Mouse (Mus musculus) forebrain, embryonic 15.5 days (tissue): Measurements from ENCODE around the gene Pklr. TPM values are rescaled to one million over a fixed set of nuclear protein-coding genes. Genes with fewer than 3 reads are reported as not detected.

ENCODE experiments used
- ATAC-seq: fragments of 200-750 bp; cut with Nextera tagmentation; replicated peaks from 2 replicates; pipeline ENCODE4 v1.8.0; 2017; ENCODE audit warnings: mild to moderate bottlenecking, moderate TSS enrichment, moderate library complexity
- H3K27ac ChIP-seq: fragments of 300-500 bp; sonication (generic); replicated peaks from 2 replicates; pipeline ENCODE4 v1.5.1; 2015; ENCODE audit warnings: mild to moderate bottlenecking, inconsistent platforms
- H3K27me3 ChIP-seq: fragments of 300-500 bp; sonication (generic); 2 replicates; pipeline ENCODE4 v1.6.1; 2015; ENCODE audit warnings: inconsistent platforms
- H3K36me3 ChIP-seq: fragments of 300-500 bp; sonication (generic); 2 replicates; pipeline ENCODE4 v1.6.1; 2015; ENCODE audit warnings: mild to moderate bottlenecking, inconsistent platforms
- H3K4me1 ChIP-seq: fragments of 300-500 bp; sonication (generic); 2 replicates; pipeline ENCODE4 v1.6.1; 2015; ENCODE audit warnings: inconsistent platforms
- H3K4me2 ChIP-seq: fragments of 300-500 bp; sonication (generic); replicated peaks from 2 replicates; pipeline ENCODE4 v1.6.1; 2015; ENCODE audit warnings: mild to moderate bottlenecking, inconsistent platforms
- H3K4me3 ChIP-seq: fragments of 300-500 bp; sonication (generic); 2 replicates; pipeline ENCODE4 v1.5.1; 2015; ENCODE audit warnings: mild to moderate bottlenecking, inconsistent platforms
- H3K9ac ChIP-seq: fragments of 300-500 bp; sonication (generic); replicated peaks from 2 replicates; pipeline ENCODE4 v1.6.1; 2015; ENCODE audit warnings: mild to moderate bottlenecking, inconsistent platforms
- H3K9me3 ChIP-seq: fragments of 300-500 bp; sonication (generic); 2 replicates; pipeline ENCODE4 v1.6.1; 2016; ENCODE audit warnings: inconsistent platforms
- WGBS: fragments of 180-500 bp; shearing (Covaris S2); methylation state at CpG from one replicate; pipeline ENCODE4 v1.1.7; 2015; ENCODE audit warnings: mixed read lengths; 5-methylcytosine and 5-hydroxymethylcytosine counted together
- polyA plus RNA-seq: library from polyadenylated mRNA; unstranded; fragments of >200 nt; fragmentation: Nextera tagmentation; extraction: Ambion mirVana; gene quantifications from 2 replicates; pipeline ENCODE4 v1.2.1, GENCODE M21; 2015

The Pklr gene
- polyA plus RNA-seq, 1 experiment from 2014 or later, result 0.10 TPM

DNA sequence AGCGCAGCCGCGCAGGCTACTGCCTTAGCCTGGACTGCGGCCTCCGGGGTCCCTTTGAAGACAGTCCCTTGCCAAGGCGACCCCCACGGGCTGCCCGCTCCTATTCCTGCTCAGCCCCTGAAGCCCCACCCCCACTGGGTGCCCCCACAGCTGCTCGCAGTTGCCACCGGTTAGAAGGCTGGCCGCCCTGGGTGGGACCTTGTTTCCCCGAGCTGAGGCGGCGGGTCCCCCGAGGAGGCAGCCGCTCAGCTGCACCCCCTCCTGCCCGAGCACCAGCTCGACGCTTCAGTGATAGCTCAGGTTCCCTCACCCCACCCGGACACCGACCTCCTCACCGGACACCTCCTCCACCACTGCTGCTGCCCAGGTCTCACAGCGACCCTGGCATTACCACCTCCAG lies 51.3 kb downstream of the Pklr start:
- WGBS, result 31% methylated on average over 23 of the region's 23 CpGs
- Histone ChIP-seq H3K9ac (no peak overlapping the region), H3K27ac (no peak overlapping the region), H3K9me3 (no peaks in the 10 kb centered on the region), H3K4me3 (no peak overlapping the region), H3K36me3 (peaks cover 4% of the 10 kb centered on the region; the same call in 1 of the 2 replicates), H3K4me1 (peaks cover 21% of the 10 kb centered on the region), H3K27me3 (no peaks in the 10 kb centered on the region; the same call in 1 of the 2 replicates), H3K4me2 (no peak overlapping the region)
- no peak for ATAC-seq

DNA sequence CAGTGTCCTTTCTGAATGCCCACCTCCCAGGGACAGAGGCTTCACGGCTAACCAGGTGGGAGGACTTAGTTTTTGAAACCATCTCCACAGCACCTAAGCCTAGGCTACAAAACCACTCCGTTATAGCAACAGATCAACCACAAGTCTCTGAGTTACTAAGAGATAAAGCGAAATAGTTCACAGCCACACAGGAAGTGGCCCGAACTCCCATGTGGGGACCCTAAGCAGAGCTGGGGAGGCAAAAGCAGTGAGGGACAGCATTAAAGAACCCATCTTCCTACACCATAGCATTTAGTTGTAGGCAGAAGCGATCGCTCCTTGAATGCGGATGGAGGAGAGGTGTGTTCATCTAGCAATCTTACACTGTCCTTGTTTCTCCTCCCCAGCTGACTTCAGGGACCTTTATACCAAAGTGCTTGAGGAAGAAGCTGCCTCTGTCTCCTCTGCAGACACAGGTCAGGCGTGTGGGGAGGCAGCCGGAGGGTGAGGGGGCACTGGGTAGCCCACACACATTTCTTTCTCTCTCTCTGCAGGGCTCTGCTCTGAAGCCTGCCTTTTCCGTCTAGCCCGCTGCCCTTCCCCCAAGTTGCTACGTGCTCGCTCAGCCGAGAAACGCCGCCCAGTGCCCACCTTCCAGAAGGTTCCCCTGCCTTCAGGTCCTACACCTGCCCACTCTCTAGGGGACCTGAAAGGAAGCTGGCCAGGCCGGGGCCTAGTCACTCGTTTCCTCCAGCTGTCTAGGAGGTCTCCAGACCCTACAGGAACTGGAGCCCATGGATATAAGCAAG lies 51.9 kb downstream of the Pklr start:
- Histone ChIP-seq H3K4me1 (peaks cover 18% of the 10 kb centered on the region), H3K4me2 (no peak overlapping the region), H3K36me3 (peaks cover 2% of the 10 kb centered on the region; the same call in 1 of the 2 replicates), H3K4me3 (no peak overlapping the region), H3K27ac (no peak overlapping the region), H3K9ac (no peak overlapping the region), H3K27me3 (no peaks in the 10 kb centered on the region; the same call in 1 of the 2 replicates), H3K9me3 (no peaks in the 10 kb centered on the region)
- ATAC-seq, result no peak
- WGBS, result 51% methylated on average over 18 of the region's 18 CpGs

DNA sequence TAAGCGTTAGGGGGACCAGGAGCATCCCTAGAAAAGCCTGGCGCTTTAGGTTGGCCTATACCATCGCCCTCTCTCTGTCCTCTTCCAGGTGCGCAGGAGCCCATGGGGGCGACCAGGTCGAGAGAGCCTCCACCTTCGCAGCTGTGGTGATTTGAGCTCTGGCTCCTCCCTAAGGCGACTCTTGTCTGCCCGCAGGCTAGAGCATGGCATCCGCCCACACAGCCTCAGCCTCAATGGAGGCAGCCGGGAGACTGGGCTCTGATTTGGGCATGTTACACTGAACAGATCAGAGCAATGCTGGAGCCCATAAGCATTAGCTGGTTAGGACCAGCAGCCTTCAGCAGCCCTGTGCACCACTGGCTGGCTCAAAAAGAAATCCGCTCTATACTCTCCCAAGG lies 52.5 kb downstream of the Pklr start:
- H3K4me3 ChIP-seq, result no peak overlapping the region
- H3K9me3 ChIP-seq, result no peaks in the 10 kb centered on the region
- no peak overlapping the region for H3K27ac ChIP-seq
- 57% methylated on average over 12 of the region's 12 CpGs for WGBS
- H3K27me3 ChIP-seq, result no peaks in the 10 kb centered on the region; the same call in 1 of the 2 replicates
- H3K36me3 ChIP-seq, result peaks cover 2% of the 10 kb centered on the region; the same call in 1 of the 2 replicates
- H3K4me1 ChIP-seq, result peaks cover 12% of the 10 kb centered on the region
- no peak overlapping the region for H3K9ac ChIP-seq
- no peak overlapping the region for H3K4me2 ChIP-seq
- no peak for ATAC-seq

DNA sequence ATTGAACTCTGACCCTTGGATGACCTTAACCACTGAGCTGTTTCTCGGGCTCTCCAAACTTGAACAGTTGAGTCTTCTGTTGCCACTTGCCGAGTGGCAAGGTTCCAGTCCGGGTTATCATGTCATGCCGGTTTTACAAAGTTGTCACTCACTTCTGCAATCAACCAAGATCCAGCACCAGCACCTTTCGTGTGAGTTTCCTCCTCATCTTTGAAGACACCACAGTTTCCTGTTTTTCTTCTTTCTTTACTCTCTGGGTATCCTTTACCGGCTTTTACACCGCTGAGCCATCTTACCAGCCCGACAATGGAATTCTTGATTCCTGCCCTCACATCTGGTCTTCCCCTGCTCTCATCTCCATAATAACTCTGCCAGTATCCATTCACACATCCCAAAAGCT lies 54.5 kb downstream of the Pklr start:
- peaks cover 1% of the 10 kb centered on the region; the same call in 1 of the 2 replicates for H3K4me1 ChIP-seq

DNA sequence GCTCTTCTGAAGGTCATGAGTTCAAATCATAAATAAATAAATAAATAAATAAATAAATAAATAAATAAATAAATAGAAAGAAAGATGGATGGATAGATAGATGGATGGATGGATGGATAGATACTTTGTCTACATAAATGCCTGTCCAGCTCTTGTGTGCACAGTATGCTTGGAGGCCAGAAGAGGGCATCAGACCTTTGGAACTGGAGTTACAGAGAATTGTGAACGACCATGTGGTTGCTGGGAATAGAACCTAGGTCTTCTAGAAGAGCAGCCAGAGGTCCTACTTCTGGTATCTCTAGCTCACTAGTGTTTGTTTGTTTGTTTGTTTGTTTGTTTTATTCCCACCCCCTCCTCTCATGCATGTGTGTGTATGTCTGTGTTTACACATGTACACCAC lies 57.4 kb downstream of the Pklr start:
- WGBS, result 66% methylated on average over 1 of the region's 1 CpGs

More for the DNA sequence above, 54.5 kb downstream of the Pklr start:
- H3K4me3 ChIP-seq, result no peak overlapping the region
- ATAC-seq, result no peak
- no peaks in the 10 kb centered on the region; the same call in 1 of the 2 replicates for H3K27me3 ChIP-seq
- H3K27ac ChIP-seq, result no peak overlapping the region
- no peaks in the 10 kb centered on the region for H3K9me3 ChIP-seq
- no peak overlapping the region for H3K9ac ChIP-seq
- H3K4me2 ChIP-seq, result no peak overlapping the region
- 87% methylated on average over 8 of the region's 8 CpGs for WGBS
- peaks cover 2% of the 10 kb centered on the region; the same call in 1 of the 2 replicates for H3K36me3 ChIP-seq

DNA sequence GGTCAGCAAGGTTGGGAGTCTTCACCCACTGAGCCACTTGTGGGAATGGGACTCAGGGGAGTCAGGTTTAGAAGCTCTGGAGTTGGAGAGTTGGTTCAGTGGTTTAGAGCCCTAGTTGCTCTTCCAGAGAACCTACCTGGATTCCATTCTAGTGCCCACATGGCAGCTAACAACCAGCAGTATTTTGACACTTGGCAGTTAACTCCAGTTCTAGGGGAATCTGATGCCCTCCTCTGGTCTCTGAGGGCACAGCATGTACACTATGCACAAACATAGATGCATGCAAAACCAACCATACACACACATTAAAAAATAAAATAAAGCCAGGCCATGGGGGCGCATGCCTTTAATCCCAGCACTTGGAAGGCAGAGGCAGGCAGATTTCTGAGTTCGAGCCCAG lies 57.9 kb downstream of the Pklr start:
- H3K4me2 ChIP-seq, result no peak overlapping the region
- 86% methylated on average over 2 of the region's 2 CpGs for WGBS
- peaks cover 11% of the 10 kb centered on the region for H3K4me1 ChIP-seq
- no peaks in the 10 kb centered on the region; the same call in 1 of the 2 replicates for H3K36me3 ChIP-seq
- no peak overlapping the region for H3K9ac ChIP-seq
- H3K4me3 ChIP-seq, result no peak overlapping the region
- no peak for ATAC-seq
- H3K27me3 ChIP-seq, result no peaks in the 10 kb centered on the region
- no peaks in the 10 kb centered on the region for H3K9me3 ChIP-seq
- no peak overlapping the region for H3K27ac ChIP-seq

More for the DNA sequence above, 57.4 kb downstream of the Pklr start:
- H3K4me3 ChIP-seq, result no peak overlapping the region
- H3K9me3 ChIP-seq, result no peaks in the 10 kb centered on the region
- no peak overlapping the region for H3K9ac ChIP-seq
- no peak overlapping the region for H3K27ac ChIP-seq
- H3K36me3 ChIP-seq, result no peaks in the 10 kb centered on the region; the same call in 1 of the 2 replicates
- H3K27me3 ChIP-seq, result no peaks in the 10 kb centered on the region
- no peak overlapping the region for H3K4me2 ChIP-seq
- ATAC-seq, result no peak
- H3K4me1 ChIP-seq, result peaks cover 11% of the 10 kb centered on the region

Other genes with a start within 250 kb of the Pklr start
- 42.2 and 45.2 TPM in 2 replicates for gene Msto1, start 222.1 kb upstream of the Pklr start, polyA plus RNA-seq
- gene Ash1l, start 185.5 kb upstream of the Pklr start, polyA plus RNA-seq, result 23.5 and 23.7 TPM in 2 replicates
- 163 and 167 TPM in 2 replicates for gene Dap3, start 185.0 kb upstream of the Pklr start, polyA plus RNA-seq
- 74.8 and 76.2 TPM in 2 replicates for gene Rusc1, start 42.8 kb upstream of the Pklr start, polyA plus RNA-seq
- not detected in 2 replicates for gene Gm43738, start 35.0 kb upstream of the Pklr start, polyA plus RNA-seq
- 364 and 375 TPM in 2 replicates for gene Fdps, start 34.2 kb upstream of the Pklr start, polyA plus RNA-seq
- 30.1 and 34.3 TPM in 2 replicates for gene Hcn3, start 24.1 kb downstream of the Pklr start, polyA plus RNA-seq
- gene Clk2, start 28.7 kb downstream of the Pklr start, polyA plus RNA-seq, result 26.5 and 26.9 TPM in 2 replicates
- 116 and 120 TPM in 2 replicates for gene Scamp3, start 41.3 kb downstream of the Pklr start, polyA plus RNA-seq
- gene Fam189b, start 47.0 kb downstream of the Pklr start, polyA plus RNA-seq, result 22.3 and 24.6 TPM in 2 replicates
- gene Gba, start 66.8 kb downstream of the Pklr start, polyA plus RNA-seq, result 39.2 and 42.7 TPM in 2 replicates
- gene Thbs3, start 79.0 kb downstream of the Pklr start, polyA plus RNA-seq, result 67.0 and 68.3 TPM in 2 replicates
- 172 and 175 TPM in 2 replicates for gene Mtx1, start 90.9 kb downstream of the Pklr start, polyA plus RNA-seq
- gene Muc1, start 92.9 kb downstream of the Pklr start, polyA plus RNA-seq, result 1.1 and 1.8 TPM in 2 replicates
- 192 and 205 TPM in 2 replicates for gene Krtcap2, start 109.8 kb downstream of the Pklr start, polyA plus RNA-seq
- 57.7 and 58.7 TPM in 2 replicates for gene Trim46, start 110.2 kb downstream of the Pklr start, polyA plus RNA-seq
- 76.5 and 89.6 TPM in 2 replicates for gene Dpm3, start 123.2 kb downstream of the Pklr start, polyA plus RNA-seq
- 35.4 and 40.6 TPM in 2 replicates for gene Slc50a1, start 134.4 kb downstream of the Pklr start, polyA plus RNA-seq
- gene Efna1, start 145.0 kb downstream of the Pklr start, polyA plus RNA-seq, result 9.2 and 9.9 TPM in 2 replicates
- gene Efna3, start 186.8 kb downstream of the Pklr start, polyA plus RNA-seq, result 41.0 and 42.5 TPM in 2 replicates
- gene Efna4, start 201.9 kb downstream of the Pklr start, polyA plus RNA-seq, result 14.4 and 15.7 TPM in 2 replicates
- gene Adam15, start 213.9 kb downstream of the Pklr start, polyA plus RNA-seq, result 32.9 and 34.0 TPM in 2 replicates
- 0.11 and 0.13 TPM in 2 replicates for gene Dcst2, start 225.8 kb downstream of the Pklr start, polyA plus RNA-seq
- 0.51 and 0.89 TPM in 2 replicates for gene Dcst1, start 229.1 kb downstream of the Pklr start, polyA plus RNA-seq